Mouse (Mus musculus): ENCODE measurements around the gene Pabpc1l.

Pabpc1l gene

DNA sequence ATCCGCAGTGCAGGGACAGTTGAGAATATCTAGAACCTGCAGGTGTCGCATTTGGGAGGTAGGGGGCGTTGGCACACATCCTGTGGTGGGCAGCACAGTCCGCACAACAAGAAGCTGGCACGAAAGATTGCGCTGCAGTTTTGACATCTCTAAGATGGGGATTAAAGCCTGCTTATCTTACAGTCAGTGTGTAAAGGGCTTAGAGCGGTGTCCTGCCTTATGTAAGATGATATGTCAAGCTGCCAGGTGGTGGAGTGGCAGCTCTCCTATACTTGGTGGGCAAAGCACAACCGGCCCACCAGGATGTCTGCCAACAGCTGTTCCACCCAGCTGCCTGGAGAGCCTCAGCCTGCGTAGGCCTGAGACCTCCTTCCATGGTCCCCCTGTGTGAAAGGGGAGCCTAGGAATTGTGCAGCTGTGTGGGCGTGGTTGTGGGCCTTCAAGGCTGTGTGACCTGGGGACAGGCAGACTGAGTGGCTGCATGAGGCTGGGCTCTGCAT lies 11.3 kb downstream of the Pabpc1l start:
- CTCF ChIA-PET, result interaction anchor here (0.8 kb wide), 1 partner anchor 27 kb away, joined by 3 read pairs; no protein-coding TSS in a partner anchor

DNA sequence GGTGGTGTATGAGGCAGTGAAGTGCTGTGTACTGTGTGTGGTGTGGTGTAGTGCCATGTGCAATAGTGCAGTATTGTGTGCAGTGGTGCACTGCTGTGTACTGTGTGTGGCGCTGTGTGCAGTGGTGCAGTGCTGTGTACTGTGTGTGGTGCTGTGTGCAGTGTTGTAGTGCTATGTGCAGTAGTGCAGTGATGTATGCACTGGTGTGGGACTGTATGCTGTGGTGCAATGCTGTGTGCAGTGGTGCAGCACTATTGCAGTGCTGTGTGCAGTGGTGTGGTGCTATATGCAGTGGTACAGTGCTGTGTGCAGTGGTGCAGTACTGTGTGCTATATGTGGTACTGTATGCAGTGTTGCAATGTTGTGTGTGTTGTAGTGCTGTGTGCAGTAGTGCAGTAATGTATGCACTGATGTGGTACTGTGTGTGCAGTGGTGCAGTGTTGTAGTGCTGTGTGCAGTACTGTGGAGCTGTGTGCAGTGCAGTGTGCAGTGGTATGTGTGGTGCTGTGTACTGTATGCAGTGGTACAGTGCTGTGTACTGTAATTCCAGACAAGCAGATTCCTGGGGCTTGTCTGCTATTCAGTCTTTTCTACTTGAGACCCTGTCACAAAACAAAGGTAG lies 13.3 kb downstream of the Pabpc1l start:
- CTCF ChIA-PET, result no interaction called here

DNA sequence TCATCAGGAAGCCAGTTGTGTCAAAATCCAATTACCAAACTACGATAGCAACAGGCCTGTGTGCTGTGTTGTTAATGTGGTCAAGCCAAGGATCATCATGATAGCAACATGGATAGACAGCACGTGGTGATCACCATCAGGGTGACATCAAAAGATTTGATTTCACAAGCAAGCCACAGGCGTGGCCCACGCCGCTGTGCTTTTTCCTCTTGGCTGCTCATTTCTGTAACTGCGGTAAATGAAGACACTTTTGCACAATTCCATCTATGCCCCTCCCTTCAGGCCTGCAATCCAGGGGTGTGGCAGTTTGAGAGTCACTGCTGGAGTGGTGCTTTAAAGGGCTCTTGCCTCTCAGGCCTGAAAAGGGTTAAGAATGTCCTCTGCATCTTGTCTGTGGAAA lies 15.7 kb downstream of the Pabpc1l start:
- CTCF ChIA-PET, result no interaction called here

GRCm38 (mm10) chr2:164041523-164041922 lies 16.3 kb downstream of the Pabpc1l start:
- CTCF ChIA-PET, result no interaction called here

DNA sequence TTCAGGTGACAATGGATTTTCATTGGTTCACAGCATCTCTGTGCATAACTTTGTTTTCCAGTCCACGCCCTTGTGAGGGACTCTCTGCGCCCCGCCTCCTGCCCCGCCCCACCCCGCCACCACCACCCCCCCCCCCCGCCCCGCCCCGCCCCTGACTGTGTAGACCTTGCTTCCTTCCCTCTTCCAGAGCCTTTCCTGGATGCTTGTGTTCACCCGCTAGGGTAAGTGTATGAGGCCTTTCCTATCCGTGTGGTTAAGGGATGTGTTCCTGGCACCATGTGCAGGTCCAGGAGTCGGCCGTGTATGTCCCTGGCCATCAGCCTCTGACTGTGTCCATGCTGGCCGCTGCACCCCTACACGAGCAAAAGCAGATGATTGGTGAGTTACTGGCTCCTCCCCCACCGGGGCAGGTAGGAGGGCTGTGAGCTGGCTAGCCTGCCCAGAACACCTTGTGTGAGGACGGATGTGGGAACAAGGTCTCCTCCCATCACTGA lies 22.0 kb downstream of the Pabpc1l start:
- CTCF ChIA-PET, result interaction anchor here (0.5 kb wide), 1 partner anchor 44 kb away, joined by 4 read pairs; no protein-coding TSS in a partner anchor

DNA sequence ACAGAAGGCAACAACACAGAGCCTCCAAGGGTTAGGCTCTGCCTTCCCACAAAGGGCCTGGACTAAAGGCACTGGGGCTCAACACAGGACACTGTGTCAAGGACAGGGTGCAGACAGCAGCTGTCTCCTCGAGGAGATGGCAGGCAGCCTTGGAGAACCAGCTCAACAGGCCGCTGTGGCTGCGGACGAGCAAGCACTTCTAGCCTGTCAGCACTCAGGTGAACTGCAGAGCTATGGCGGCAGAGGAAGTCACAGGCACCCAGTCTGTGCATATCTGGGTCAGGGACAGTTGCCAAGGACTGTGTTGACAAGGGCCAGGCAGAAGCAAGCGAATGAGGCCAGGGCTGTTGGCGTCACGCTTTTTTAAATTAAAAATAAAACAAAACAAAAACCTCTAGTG lies 28.5 kb downstream of the Pabpc1l start:
- CTCF ChIA-PET, result interaction anchor here (0.6 kb wide), 1 partner anchor 19 kb away, joined by 6 read pairs; no protein-coding TSS in a partner anchor

- CTCF ChIA-PET, result no interaction called here
Measured at GRCm38 (mm10) chr2:164054671-164055070, 29.4 kb downstream of the Pabpc1l start.

DNA sequence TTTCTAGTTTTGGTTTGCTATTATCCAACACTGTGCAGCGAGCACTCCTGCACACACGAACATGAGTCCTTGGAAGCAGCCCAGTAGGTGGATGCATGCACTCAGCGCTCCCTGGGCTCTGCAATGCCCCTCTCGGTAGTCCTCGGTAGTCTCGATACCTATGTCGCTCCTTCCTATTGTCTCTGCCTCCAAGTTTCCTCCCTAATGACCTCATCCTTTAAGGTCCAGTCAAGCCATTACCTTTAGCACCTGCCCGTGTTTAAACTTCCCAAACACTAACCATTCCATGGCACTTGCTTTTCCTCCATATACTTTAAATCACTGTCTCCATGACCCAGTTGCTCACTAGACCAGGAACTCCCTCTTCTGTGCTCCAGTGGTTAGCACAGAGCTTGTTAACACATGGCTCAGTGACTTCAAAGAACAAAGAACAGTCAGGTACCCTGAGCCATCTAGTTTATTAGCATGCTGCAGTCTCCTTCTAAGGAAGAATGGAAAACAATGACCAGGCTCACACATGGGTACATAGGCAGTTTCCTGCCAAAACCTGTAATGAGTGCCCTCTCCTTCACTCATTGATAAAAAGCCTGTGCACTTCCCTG lies 34.5 kb downstream of the Pabpc1l start:
- CTCF ChIA-PET, result interaction anchor here (0.6 kb wide), 1 partner anchor 49 kb away, joined by 3 read pairs; no protein-coding TSS in a partner anchor

- CTCF ChIA-PET, result interaction anchor here (0.5 to 0.6 kb wide), 3 partner anchors 14 to 37 kb away, joined by 3 to 8 read pairs (median 4); no protein-coding TSS in a partner anchor
Measured at GRCm38 (mm10) chr2:164070142-164070764, 45.0 kb downstream of the Pabpc1l start, which contains the start of gene Stk4. TSS of gene Stk4 (plus strand) at chr2:164070322.

GRCm38 (mm10) chr2:164070765-164071436 lies 45.7 kb downstream of the Pabpc1l start, which contains the start of gene Tomm34:
TSS of gene Tomm34 (minus strand) at chr2:164071169.
- CTCF ChIA-PET, result interaction anchor here (0.5 to 0.6 kb wide), 3 partner anchors 13 to 36 kb away, joined by 3 to 8 read pairs (median 4); no protein-coding TSS in a partner anchor

DNA sequence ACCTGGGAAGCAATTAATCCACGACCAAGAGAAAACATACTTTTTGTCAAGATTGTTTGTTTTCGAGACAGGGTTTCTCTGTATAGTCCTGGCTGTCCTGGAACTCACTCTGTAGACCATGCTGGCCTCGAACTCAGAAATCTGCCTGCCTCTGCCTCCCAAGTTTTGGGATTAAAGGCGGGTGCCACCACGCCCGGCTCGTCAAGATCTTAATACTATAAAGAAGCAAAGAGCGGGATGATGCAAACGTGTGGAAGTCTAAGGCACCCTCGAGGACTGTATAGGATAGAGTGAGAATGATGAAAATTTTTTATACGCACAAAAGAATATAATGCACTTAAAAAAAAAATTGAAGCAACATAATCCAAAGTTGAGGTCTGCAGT lies 46.2 kb downstream of the Pabpc1l start:
- CTCF ChIA-PET, result interaction anchor here (0.8 kb wide), 1 partner anchor 395 kb away, joined by 3 read pairs; no protein-coding TSS in a partner anchor

DNA sequence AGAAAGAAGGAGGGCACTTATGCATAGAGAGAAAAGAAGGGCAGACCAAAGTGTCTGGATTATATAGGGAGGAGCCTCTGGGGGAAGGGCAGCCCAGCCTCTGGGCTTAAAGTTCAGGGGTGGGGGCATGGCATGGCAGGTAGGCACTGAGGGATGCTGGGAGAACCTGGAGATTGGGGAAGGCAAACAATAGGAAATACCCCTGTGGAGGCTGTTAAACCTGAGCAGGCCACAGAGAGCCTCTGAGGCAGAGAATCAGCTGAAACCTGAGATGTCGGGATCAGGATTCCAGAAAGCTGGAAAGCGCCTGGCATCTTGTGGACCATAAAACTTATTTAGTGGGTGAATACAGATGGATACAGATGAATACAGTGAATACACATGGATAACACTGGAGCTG lies 46.9 kb downstream of the Pabpc1l start:
- CTCF ChIA-PET, result interaction anchor here (0.8 kb wide), 2 partner anchors 19 to 396 kb away, joined by 3 to 6 read pairs; no protein-coding TSS in a partner anchor

GRCm38 (mm10) chr2:164073120-164073519 lies 47.9 kb downstream of the Pabpc1l start:
- CTCF ChIA-PET, result interaction anchor here (0.8 kb wide), 1 partner anchor 20 kb away, joined by 6 read pairs; no protein-coding TSS in a partner anchor

DNA sequence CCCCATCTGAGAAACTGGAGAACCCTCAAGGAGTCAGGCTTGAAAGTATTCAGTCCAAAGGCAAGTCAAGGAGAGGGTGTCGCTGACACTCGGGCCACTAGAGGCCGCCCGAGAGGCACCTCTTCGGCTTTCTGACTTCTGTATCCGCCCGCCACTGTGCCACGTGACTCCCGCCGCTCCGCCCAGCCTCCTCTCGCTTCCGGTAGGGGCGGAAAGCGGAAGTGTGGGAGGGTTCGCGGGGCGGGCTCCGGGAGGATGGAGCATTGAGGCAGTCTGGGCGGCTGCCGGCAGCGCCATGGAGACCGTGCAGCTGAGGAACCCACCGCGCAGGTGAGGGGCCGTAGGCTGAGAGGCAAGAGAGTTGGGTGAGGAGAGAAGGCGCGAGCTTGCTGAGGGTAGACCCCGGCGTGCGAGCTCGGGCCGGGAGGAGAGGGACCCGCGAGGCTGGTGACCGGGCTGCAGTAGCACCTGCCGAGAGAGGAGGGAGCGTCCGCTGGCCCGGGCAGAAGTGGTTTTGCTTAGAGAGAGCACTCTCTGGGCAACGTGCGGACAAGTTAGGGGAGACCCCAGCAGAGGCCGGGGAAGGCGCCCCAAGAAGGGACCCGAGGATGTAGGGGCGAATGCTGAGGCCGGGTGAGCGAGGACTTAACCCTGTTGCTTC lies 48.8 kb downstream of the Pabpc1l start:
- CTCF ChIA-PET, result interaction anchor here (0.6 kb wide), 1 partner anchor 24 kb away, joined by 7 read pairs; no protein-coding TSS in a partner anchor

DNA sequence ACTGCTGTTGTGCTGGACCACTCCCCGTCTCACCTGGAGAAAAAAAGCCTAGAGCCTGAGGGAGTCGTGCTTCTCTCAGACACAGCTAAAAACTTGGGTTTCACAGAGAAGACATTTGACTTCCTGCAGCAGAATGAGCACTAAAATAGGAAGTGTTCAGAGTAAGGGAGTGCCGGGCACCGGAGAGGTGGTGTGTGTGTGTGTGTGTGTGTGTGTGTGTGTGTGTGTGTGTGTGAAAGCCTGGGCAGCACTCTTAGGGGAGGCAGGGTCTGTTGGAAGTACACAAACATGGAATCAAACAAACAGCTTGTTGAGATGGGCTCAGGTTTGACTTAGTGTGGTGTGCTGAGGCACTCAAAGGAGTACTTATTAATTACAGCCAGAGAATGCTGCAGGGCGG lies 49.8 kb downstream of the Pabpc1l start:
- CTCF ChIA-PET, result interaction anchor here (0.5 to 0.6 kb wide), 2 partner anchors 15 to 72 kb away, joined by 3 read pairs; no protein-coding TSS in a partner anchor

DNA sequence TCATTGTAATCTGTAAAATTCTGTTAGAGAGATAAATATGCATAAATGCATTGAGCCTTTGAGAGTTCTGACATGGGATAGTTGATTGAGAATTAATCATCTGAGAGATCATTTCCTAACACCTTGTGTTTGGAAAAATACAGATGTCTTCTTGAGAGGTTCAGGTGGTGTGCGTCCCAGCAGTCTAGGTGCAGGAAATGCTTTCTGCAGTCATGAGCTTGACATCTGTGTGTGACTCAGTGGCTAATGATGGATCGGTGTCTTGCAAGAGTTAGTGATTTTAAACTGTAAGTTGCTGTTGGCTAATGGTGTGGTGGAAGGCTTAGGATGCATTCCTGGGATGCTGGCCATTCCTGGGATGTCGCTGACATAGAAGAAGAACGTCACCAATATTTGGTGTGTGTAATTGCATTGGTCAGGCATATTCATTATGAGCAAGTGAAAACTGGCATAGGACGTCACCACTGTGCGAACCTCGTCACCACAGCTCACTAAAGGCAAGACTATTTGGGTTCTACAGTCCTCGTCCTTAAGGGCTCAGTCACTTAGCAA lies 51.7 kb downstream of the Pabpc1l start:
- CTCF ChIA-PET, result no interaction called here

DNA sequence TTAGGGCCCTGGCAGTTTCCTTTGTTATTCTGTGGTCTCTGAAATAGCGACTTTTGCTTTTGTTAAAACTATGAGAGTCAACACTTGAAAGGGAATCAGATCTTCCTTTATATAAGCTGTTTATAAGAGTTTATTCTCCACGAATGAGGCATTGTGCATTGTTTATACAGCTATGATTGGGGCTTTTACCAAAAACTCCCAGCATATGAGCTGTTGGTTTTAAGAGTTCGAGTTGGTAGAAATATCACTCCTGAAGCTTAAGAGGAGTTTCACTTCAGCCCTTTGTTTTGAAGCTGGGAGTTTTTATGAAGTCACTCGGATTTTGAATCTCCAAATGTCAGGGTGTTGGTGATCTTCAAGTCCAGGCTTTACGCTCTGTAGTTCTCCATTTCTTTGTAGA lies 52.6 kb downstream of the Pabpc1l start:
- CTCF ChIA-PET, result no interaction called here

DNA sequence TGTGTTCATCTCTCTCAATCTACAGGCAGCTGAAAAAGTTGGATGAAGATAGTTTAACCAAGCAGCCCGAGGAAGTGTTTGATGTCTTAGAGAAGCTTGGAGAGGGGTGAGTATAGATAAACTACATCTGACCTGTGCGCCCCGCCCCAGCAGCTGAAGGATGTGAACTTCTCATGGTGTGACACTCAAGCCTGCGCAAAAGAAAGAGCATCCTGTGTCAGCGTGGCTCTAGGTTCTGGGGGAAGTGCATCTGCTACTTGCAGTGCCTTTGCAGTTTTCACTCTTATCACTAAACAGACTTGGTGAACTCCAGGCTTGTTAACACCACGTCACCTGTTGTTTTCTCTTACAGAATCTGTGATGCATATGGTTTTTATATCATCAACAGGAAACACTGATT lies 54.2 kb downstream of the Pabpc1l start:
- CTCF ChIA-PET, result no interaction called here

GRCm38 (mm10) chr2:164081577-164081976 lies 56.3 kb downstream of the Pabpc1l start:
- CTCF ChIA-PET, result no interaction called here

DNA sequence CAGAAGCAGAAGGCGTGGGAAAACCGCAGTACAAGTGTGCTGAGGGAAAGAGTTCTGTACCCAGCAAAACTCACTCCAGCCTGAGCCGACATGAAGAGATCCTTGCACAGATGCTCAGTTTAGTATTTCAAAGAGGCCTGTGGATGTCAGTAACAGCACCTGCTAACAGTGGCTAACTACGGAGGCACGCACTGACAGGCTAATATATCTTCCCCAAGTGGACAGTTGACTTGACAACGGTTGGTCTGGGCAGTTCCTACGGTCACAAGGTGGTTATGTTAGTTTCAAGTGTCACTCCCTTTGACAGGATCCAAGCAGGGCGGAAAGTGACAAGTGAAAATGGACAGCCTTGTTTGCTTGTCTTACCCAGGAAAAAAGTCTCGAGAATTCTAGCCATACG lies 56.9 kb downstream of the Pabpc1l start:
- CTCF ChIA-PET, result no interaction called here
